Comparison of ENCODE assay signal across 7 mouse cellular contexts in the genomic region with DNA sequence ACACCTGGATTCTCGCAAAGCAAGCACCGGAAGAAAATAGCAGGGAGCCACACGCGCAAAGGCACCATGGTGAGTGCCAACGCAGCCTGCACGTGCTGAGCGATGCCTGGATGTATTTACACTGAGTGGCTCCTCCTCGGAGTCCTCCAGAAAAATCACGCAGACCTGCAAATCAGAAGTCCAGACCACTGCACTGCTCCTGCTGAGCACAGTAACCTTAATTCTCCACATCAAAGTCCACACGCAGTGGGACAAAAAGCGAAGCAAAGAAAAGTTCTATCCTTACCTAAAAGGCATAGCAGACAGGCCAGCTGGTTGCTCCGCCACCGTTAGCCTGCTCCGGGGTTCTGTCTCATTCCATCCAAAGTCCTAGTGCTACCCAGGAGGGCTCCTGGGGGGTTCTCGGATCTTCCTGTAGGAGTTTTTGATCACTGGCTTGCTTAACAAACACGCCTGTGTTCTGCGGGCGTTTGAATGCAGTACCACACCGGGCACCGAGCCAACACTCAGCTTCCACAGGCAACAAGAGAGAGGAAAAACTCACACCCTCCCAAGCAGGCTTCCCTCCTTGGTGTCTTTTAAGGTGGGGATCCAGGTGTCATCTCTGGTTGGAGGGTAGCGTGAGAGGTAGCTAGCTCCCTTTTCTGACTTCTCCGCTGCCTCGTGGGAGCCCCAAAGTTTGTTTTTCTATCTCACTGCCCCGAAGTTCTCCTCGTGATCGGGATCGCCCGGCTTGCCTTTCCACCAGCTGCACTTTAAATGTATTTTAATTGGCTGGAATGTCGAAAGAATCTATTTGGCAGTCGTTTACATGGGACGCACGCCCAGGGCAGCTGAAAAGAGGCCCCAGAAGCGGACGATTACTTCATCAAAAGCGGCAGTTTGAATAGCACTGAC. TPM values are rescaled to one million over a fixed set of nuclear protein-coding genes. Genes with fewer than 3 reads are reported as not detected.
DNase-seq lines count a peak whose midpoint lies in the region; ATAC-seq and TF ChIP-seq lines count a peak whose summit lies in the region.

Nckap5 (minus strand) TSS at position 769 of the 897 bp plus-strand sequence.

- peak within 1 kb of the TSS; percentile 40 for H3K4me3 ChIP-seq in cerebellum, adult 2 months (replicated peaks; ENCODE audit: insufficient read depth, low read depth, low read length)
- H3K4me3 ChIP-seq in forebrain, embryonic 14.5 days (ENCODE audit: low read depth, low read length), result peak within 1 kb of the TSS; percentile 36
- H3K4me3 ChIP-seq in heart, embryonic 16.5 days (ENCODE audit: low read length), result peak within 1 kb of the TSS; percentile 61
- no peak within 1 kb of the TSS for H3K4me3 ChIP-seq in liver, adult 2 months (ENCODE audit: insufficient read depth, low read depth, low read length)
- peak within 1 kb of the TSS; percentile 11; the same call in 1 of the 2 replicates for H3K4me3 ChIP-seq in thymus, adult 2 months (ENCODE audit: control insufficient read depth, insufficient read depth, low read length)

- H3K27me3 ChIP-seq in cerebellum, adult 2 months (ENCODE audit: control insufficient read depth, insufficient read depth, low read length), result peaks cover 2% of the 10 kb centered on the region; the same call in 1 of the 2 replicates
- H3K27me3 ChIP-seq in forebrain, embryonic 14.5 days (replicated peaks; ENCODE audit: control insufficient read depth, insufficient read depth, low read length), result no peaks in the 10 kb centered on the region
- H3K27me3 ChIP-seq in heart, embryonic 16.5 days (ENCODE audit: control insufficient read depth, insufficient read depth, low read length), result no peaks in the 10 kb centered on the region
- peaks cover 2% of the 10 kb centered on the region; the same call in 1 of the 2 replicates for H3K27me3 ChIP-seq in liver, adult 2 months (ENCODE audit: control insufficient read depth, insufficient read depth, low read length)
- no peaks in the 10 kb centered on the region for H3K27me3 ChIP-seq in thymus, adult 2 months (ENCODE audit: control insufficient read depth, insufficient read depth, low read length)

- peak within 1 kb of the TSS; percentile 44 for H3K9ac ChIP-seq in forebrain, embryonic 14.5 days (ENCODE audit: low read length)
- H3K9ac ChIP-seq in heart, embryonic 16.5 days (ENCODE audit: low read length), result peak within 1 kb of the TSS; percentile 68
- H3K9ac ChIP-seq in liver, adult 2 months (ENCODE audit: low read depth, low read length), result no peak within 1 kb of the TSS

- peaks cover 4% of the 10 kb centered on the region; the same call in 1 of the 2 replicates for H3K4me1 ChIP-seq in cerebellum, adult 2 months (ENCODE audit: control insufficient read depth, insufficient read depth, low read length)
- peaks cover 12% of the 10 kb centered on the region; the same call in 1 of the 2 replicates for H3K4me1 ChIP-seq in forebrain, embryonic 14.5 days (ENCODE audit: control insufficient read depth, insufficient read depth, low read length)
- H3K4me1 ChIP-seq in heart, embryonic 16.5 days (ENCODE audit: control insufficient read depth, insufficient read depth, low read length), result peaks cover 13% of the 10 kb centered on the region
- peaks cover 10% of the 10 kb centered on the region for H3K4me1 ChIP-seq in liver, adult 2 months (ENCODE audit: control insufficient read depth, insufficient read depth, low read length)
- H3K4me1 ChIP-seq in thymus, adult 2 months (replicated peaks; ENCODE audit: control insufficient read depth, insufficient read depth, low read length), result peaks cover 10% of the 10 kb centered on the region

- peak within 1 kb of the TSS; percentile 73 for H3K4me2 ChIP-seq in forebrain, embryonic 14.5 days (ENCODE audit: low read length)
- peak within 1 kb of the TSS; percentile 74 for H3K4me2 ChIP-seq in heart, embryonic 16.5 days (ENCODE audit: low read depth, low read length)

- no peak for TF ChIP-seq CTCF in cerebellum, adult 2 months (IDR thresholded peaks at IDR 0.05; ENCODE audit: borderline replicate concordance, insufficient read depth, low read depth, low read length)
- TF ChIP-seq CTCF in liver, adult 2 months (IDR thresholded peaks at IDR 0.05; ENCODE audit: low read depth, low read length), result no peak
- TF ChIP-seq CTCF in thymus, adult 2 months (IDR thresholded peaks at IDR 0.05; ENCODE audit: borderline replicate concordance, control insufficient read depth, extremely low read depth, insufficient read depth, low read length, poor library complexity), result no peak

- H3K27ac ChIP-seq in cerebellum, adult 2 months (ENCODE audit: insufficient read depth, low read length), result no peak within 1 kb of the TSS
- H3K27ac ChIP-seq in forebrain, embryonic 14.5 days (ENCODE audit: low read depth, low read length), result peak within 1 kb of the TSS; percentile 87
- peak within 1 kb of the TSS; percentile 87 for H3K27ac ChIP-seq in heart, embryonic 16.5 days (ENCODE audit: low read length)
- H3K27ac ChIP-seq in liver, adult 2 months (replicated peaks; ENCODE audit: insufficient read depth, low read depth, low read length), result no peak within 1 kb of the TSS
- H3K27ac ChIP-seq in thymus, adult 2 months (ENCODE audit: control insufficient read depth, insufficient read depth, low read length), result no peak within 1 kb of the TSS

- 2% methylated on average over 35 of the region's 35 CpGs for WGBS in cerebellum, adult 2 months
- under 1% methylated on average over 35 of the region's 35 CpGs for WGBS in forebrain, embryonic 14.5 days
- 3% methylated on average over 35 of the region's 35 CpGs for WGBS in heart, embryonic 16.5 days
- 2% methylated on average over 35 of the region's 35 CpGs for WGBS in liver, adult 2 months
- WGBS in thymus, adult 2 months, result 8% methylated on average over 35 of the region's 35 CpGs

- no peaks in the 10 kb centered on the region for H3K79me2 ChIP-seq in liver, adult 2 months (ENCODE audit: control insufficient read depth, insufficient read depth, low read length)

- ATAC-seq in forebrain, embryonic 14.5 days, result peak; percentile 88
- ATAC-seq in heart, embryonic 16.5 days (replicated peaks; ENCODE audit: extremely low read depth, insufficient read depth, low FRiP score), result peak; percentile 79

- peak; percentile 47 to 49 for DNase-seq in cerebellum, adult 2 months
- peak; percentile 95 for DNase-seq in forebrain, embryonic 14.5 days (ENCODE audit: low spot score)
- DNase-seq in kidney, postnatal 10 days, result peak; percentile 83
- peak; percentile 82 for DNase-seq in liver, adult 2 months (ENCODE audit: extremely low read depth, low read depth, low spot score)
- peak; percentile 65 for DNase-seq in neural tube, embryonic 10.5 days (ENCODE audit: extremely low spot score, low spot score)
- peak; percentile 13 for DNase-seq in thymus, adult 2 months

- no peak for TF ChIP-seq POLR2A in cerebellum, adult 2 months (IDR thresholded peaks at IDR 0.05; ENCODE audit: borderline replicate concordance, insufficient read depth, low read length)
- TF ChIP-seq POLR2A in liver, adult 2 months (IDR thresholded peaks at IDR 0.05; ENCODE audit: extremely low read depth, insufficient read depth, low read length), result no peak
- TF ChIP-seq POLR2A in thymus, adult 2 months (IDR thresholded peaks at IDR 0.05; ENCODE audit: control insufficient read depth, extremely low read depth, insufficient read depth, low read length, poor library complexity), result no peak

- no peaks in the 10 kb centered on the region for H3K9me3 ChIP-seq in forebrain, embryonic 14.5 days (replicated peaks; ENCODE audit: control insufficient read depth, low read length)
- no peaks in the 10 kb centered on the region for H3K9me3 ChIP-seq in heart, embryonic 16.5 days (replicated peaks; ENCODE audit: control insufficient read depth, low read length)

- H3K36me3 ChIP-seq in forebrain, embryonic 14.5 days (ENCODE audit: control insufficient read depth, insufficient read depth, low read length), result no peaks in the 10 kb centered on the region
- no peaks in the 10 kb centered on the region for H3K36me3 ChIP-seq in heart, embryonic 16.5 days (ENCODE audit: control insufficient read depth, insufficient read depth)
- no peaks in the 10 kb centered on the region for H3K36me3 ChIP-seq in liver, adult 2 months (ENCODE audit: control insufficient read depth, insufficient read depth, low read length)
- H3K36me3 ChIP-seq in thymus, adult 2 months (ENCODE audit: control insufficient read depth, insufficient read depth, low read length), result no peaks in the 10 kb centered on the region

RNA-seq across cellular contexts. Expression of gene Nckap5, which starts in this region (rescaled TPM):
- 2.1 and 2.9 TPM in 2 replicates for polyA plus RNA-seq in cerebellum, adult 2 months (2012; rRNA removed)
- 16.6 and 23.5 TPM in 2 replicates for polyA plus RNA-seq in forebrain, embryonic 14.5 days (2014; fragmentation: Nextera tagmentation; extraction: Ambion mirVana)
- 8.0 and 11.6 TPM in 2 replicates for polyA plus RNA-seq in heart, embryonic 16.5 days (2015; fragmentation: Nextera tagmentation; extraction: Ambion mirVana)
- total RNA-seq in liver, adult 2 months (2014; rRNA removed), result 0.37 and 0.40 TPM in 2 replicates
- polyA plus RNA-seq in liver, adult 2 months (2012; rRNA removed), result 0.17 and 0.70 TPM in 2 replicates
- polyA plus RNA-seq in thymus, adult 2 months (2012; rRNA removed), result 0.23 and 0.50 TPM in 2 replicates

Comparison
In these comparisons a context has a peak if more than half of its experiments do, and no peak if none do; other contexts are left out.
1. Peak in DNase-seq in liver, adult 2 months; RNA of the gene not detected or under 1 TPM.
2. Peak in DNase-seq and H3K4me3 ChIP-seq in thymus, adult 2 months; RNA of the gene not detected or under 1 TPM.
3. DNase-seq: peak in every context shown above with its lines; median percentile 95 in forebrain, embryonic 14.5 days; 83 in kidney, postnatal 10 days; 82 in liver, adult 2 months; 65 in neural tube, embryonic 10.5 days; 48 in cerebellum, adult 2 months; 13 in thymus, adult 2 months.
4. H3K27ac ChIP-seq: peak in forebrain, embryonic 14.5 days (single experiment) and heart, embryonic 16.5 days (single experiment); none in cerebellum, adult 2 months (single experiment), liver, adult 2 months (single experiment) and thymus, adult 2 months (single experiment).